Mouse (Mus musculus) cerebellum, adult 11 months (tissue): ENCODE measurements around the gene 1700017D01Rik.
"Not testable (repeated sequence)": the region's sequence is repeated elsewhere in the genome, so short reads cannot be mapped to it uniquely, and the experiment has no call there.

Experiments used
- DNase-seq: peaks from one replicate; pipeline ENCODE4 v3.0.0; 2022

1700017D01Rik gene

DNA sequence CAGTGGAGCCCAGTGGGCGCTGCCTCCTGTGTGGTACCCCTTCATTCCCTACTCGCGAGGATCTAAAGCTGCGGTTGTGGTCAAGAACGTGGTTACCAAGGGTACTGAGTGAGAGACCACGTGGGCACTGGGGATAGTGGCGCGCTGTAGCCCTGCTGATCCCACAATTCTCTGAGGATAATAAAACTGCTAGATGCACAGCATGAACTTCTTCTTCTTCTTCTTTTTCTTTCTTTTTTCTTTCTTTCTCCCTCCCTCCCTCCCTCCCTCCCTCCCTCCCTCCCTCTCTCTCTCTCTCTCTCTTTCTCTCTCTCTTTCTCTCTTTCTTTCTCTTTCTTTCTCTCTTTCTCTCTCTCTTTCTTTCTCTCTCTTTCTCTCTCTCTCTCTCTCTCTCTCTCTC lies at the start of gene 1700017D01Rik:
TSS of gene 1700017D01Rik (minus strand) at position 101 of the 400 bp plus-strand sequence.
- DNase-seq, result not testable (repeated sequence)

- DNase-seq, result no peak
Measured at GRCm38 (mm10) chr19:11177464-11177863, 46.8 kb upstream of the 1700017D01Rik start.

DNA sequence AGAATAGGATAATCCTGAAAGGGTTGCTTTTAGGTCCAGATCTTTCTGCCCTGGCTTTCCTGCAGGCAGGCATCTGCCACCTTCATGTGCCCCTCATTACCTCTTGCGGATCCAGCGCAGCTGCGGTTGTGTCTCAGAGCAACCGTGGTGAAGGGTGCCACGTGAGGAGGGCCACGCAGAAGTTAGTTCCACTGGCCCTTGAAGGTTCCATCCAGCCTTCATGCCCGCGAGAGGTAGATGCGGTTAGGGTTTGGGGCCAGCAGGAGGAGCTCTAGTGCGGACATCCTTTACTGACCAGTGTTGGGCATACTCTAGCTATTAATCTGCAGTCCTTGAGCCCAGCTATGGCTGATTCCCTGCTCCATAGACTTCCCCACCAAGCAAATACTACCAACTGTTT lies 34.5 kb upstream of the 1700017D01Rik start, which contains the start of gene 1700025F22Rik:
TSS of gene 1700025F22Rik (minus strand) at position 149 of the 400 bp plus-strand sequence.
- no peak for DNase-seq

- DNase-seq, result not testable (repeated sequence)
Measured at GRCm38 (mm10) chr19:11157890-11158289, 27.2 kb upstream of the 1700017D01Rik start.

GRCm38 (mm10) chr19:11135336-11135735 lies 4.7 kb upstream of the 1700017D01Rik start:
- no peak for DNase-seq

DNA sequence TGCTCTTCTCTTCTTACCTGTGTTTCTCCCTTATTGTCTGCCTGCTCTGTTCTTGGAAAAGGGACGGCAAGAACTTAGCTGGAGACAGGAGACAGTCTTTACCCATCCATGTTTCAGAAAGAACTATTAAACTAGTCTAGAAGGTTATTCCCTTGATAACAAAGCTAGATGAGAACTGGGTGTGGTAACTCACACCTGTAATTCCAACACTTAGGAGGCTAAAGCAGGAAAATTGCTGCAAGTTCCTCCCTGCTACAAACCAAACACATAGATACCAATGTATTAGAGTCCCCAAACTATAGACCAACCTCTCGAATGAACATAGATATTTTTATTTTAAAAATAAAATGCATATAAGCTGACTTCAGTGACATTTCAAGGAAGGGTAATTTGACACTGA lies 4.2 kb upstream of the 1700017D01Rik start:
- DNase-seq, result no peak

DNA sequence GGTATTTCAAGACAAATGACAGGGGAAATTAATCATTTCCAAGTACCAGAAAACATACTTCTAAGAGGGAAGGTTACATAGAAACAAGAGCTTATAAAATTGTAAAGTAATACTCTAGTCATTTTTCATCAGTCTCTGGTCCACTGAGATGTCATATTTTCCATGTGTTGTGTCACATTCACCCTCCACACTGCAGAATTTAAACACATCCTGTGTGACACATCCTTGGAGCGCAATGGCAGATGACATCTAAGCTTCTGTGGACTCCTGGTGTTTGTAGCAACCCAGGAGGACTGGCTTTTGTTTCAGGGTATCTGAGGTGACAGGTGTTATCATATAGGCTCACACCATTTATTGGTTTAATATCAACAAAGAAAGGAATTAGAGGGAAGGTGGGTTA lies 974 bp downstream of the 1700017D01Rik start:
- no peak for DNase-seq

DNA sequence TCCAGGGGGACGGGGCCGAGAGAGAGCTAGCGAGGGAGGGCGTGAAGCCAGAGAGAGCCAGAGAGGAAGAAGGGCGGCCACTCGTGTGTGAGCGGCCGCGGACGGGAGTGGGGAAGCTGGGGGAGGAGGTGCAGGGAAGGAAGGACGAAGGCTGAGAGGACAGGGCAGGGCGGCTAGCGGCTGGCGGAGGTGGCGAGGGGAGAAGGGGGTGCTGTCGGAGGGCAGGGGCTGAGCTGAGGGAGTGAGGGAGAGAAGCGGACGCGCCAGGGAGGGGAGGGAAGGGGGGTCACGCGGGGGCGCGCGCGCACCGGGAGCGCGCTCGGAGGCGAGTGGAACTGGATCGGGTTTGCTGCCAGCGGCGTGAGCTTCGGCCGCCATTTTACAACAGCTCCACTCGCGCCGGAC lies 9.7 kb downstream of the 1700017D01Rik start:
- DNase-seq, result peak; percentile 6

GRCm38 (mm10) chr19:11119338-11119737 lies 11.3 kb downstream of the 1700017D01Rik start:
- DNase-seq, result no peak

DNA sequence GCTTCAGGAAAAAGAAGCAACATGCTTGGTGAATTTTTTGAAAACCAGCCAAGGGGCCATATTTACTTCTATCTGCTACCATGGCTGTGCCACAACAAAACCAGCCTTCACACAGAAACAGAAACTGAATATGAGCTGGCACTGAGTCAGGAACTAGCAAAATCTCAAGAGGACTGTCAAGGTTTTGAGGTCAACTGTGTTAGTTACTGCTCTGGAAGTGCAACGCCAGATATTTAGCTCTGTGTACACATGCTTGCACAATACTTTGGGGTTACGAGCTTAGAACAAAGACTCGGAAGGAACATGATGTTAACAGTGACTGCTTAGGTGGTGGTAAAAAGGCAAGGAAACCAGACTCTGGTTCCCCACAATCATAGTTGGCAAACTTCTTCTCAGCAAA lies 22.9 kb downstream of the 1700017D01Rik start:
- DNase-seq, result no peak

DNA sequence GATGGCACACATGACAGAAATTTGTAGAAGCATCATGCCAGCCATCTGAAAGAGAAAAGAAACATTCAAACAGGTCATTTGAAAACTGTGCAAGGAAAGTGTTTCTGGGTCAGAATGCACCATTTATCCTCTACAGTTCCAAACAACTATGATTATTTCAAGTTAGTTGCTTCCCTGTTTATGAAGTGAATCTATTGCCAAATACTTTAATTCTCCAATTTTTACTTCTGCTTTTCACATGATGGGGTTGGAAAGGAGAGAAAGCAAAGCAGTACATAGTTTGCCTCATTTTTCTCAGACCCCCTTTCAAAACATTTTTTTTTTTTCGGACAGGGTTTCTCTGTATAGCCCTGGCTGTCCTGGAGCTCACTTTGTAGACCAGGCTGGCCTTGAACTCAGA lies 28.8 kb downstream of the 1700017D01Rik start:
- no peak for DNase-seq

DNA sequence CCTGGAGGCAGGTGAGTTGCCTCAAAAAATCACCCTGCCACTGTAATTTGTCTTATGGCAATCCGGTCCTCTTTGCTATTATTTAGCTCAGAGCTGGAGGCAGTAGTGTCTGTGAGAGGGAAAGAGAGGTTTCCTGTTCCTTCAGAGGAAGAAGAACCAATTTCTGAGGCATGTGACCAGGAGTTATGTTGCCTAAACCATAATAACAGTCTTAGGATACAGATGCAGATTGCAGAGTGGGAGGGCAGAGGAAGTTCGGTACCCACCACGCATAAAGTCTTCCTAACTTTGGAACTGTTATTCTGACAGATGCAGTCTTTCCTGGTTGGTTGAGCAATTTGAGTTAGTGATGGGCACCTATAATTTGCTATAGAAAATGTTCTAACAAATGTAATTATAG lies 32.3 kb downstream of the 1700017D01Rik start:
- DNase-seq, result no peak

GRCm38 (mm10) chr19:11092131-11092530 lies 38.5 kb downstream of the 1700017D01Rik start:
- not testable (repeated sequence) for DNase-seq

GRCm38 (mm10) chr19:11080934-11081333 lies 49.7 kb downstream of the 1700017D01Rik start, which contains the start of gene Ms4a8a:
Gene Ms4a8a (minus strand): TSS chr19:11081102.
- DNase-seq, result no peak

DNA sequence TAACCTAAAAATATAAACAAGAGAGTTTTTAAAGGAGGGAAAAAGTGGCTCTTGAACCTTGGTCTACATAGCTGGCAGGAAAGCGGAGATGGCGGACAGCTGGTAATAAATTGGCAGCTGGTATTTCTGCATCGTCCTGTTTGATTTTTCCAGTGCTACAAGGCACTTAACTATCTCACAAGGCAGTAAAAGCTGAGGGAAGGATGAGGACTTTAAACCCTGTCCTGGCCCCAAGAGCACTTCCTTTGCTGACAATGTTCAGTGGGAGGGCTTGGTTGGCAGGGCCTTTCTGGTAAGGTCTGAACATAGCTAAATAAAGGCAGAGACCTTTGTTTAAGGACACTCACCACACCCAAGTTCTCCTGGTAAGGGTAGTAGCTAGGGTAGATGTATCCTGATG lies 60.3 kb downstream of the 1700017D01Rik start:
- DNase-seq, result no peak

DNA sequence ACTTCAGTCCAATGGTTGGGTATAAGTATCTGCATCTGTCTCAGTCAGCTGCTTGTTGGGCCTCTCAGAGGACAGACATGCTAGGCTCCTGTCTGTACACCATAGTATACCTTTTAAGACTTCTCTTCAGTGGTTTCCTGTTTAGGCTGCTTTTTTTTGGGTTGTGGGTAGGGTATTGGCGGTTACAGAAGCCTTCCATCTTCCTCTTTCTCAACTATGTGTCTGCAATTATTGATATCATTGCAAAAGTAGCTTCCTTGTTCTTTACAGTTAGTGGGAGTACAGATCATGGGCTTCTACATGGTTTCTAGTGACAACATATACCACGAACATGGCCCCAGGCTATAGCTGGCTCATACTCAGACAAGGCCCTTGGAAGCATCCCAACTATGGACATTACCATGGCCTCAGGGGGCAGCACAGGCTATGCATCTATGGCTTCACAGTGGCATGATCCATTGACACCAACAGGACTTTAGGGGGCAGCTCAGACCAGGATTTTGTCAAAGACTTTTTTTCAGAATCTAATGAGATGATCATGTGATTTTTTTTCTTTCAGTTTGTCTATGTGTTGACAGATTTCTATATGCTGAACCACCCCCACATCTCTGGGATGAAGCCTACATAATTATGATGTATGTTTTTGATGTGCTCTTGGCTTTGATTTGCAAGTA lies 65.3 kb downstream of the 1700017D01Rik start:
- no peak for DNase-seq

DNA sequence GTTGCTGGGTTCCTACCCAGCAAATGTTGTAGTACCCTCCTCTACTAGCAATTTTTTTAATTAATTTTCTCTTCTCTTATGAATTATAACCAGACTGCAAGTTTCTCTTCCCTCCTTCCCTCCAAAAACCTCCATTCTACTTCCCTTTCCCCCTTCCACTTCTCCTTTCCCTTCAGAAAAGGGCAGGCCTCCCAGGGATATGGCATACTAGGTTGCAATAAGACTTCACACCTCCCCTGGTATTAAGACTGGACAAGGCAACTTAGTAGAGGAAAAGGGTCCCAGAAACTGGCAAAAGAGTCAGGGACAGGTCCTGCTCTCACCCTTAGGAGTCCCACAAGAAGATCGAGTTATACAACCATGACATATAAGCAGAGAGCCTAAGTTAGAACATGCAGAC lies 69.8 kb downstream of the 1700017D01Rik start:
- DNase-seq, result no peak

- DNase-seq, result no peak
Measured at GRCm38 (mm10) chr19:11059967-11060366, 70.7 kb downstream of the 1700017D01Rik start.

DNA sequence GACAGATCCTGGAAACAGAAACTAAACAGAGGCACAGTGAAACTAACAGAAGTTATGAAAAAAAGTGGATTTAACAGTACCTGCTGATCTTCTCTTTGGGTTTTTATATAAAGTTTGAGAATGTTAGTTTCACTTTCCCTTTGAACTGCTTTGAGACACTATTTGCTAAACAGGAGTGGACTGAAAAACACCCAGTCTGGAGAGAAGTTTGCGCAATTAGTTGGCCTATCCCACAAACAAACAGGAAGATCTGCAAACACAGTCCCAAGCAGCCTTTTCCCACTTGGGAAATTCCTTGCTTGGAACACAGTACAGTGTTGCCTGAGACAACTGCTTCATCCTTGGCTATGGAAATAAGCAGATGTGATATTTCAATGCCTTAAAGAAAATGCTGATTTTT lies 75.0 kb downstream of the 1700017D01Rik start:
- DNase-seq, result not testable (repeated sequence)

DNA sequence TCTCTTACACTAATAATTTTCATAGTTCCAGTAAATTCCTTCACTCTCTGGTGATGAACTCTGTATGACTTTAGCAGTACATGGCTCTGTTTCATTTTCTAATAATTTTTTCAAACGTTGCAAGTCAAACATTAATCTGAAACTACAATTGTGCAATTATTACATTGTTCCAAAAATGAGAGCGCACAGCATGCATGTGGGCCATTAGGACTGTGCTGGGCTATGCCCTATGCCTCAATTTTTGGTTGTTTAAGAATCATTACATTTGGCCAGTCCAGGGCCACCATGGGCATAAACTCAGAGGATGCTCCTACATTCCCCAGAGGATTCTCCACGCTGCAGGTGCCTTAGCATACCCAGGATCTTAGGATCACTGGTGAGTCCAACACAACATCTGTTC lies 77.4 kb downstream of the 1700017D01Rik start:
- DNase-seq, result no peak

DNA sequence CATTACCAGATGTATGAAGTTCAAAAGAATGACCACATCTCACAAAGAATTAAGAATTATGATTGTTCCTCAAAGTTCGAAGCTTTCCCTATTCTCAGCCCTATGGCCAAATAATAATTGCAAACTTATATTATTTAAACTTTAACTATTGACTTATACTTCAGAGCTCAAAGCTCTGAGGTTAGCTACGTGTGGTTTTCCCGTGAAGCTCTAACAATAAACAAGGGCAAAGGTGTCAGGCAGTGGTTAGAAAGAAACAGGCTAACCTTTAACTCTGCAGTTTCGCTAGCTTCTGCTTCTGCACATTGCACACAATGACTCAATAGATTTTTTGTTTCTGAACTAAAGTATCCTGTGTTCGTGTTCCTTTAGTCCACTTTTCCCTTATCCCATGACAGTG lies 77.8 kb downstream of the 1700017D01Rik start:
- no peak for DNase-seq

DNA sequence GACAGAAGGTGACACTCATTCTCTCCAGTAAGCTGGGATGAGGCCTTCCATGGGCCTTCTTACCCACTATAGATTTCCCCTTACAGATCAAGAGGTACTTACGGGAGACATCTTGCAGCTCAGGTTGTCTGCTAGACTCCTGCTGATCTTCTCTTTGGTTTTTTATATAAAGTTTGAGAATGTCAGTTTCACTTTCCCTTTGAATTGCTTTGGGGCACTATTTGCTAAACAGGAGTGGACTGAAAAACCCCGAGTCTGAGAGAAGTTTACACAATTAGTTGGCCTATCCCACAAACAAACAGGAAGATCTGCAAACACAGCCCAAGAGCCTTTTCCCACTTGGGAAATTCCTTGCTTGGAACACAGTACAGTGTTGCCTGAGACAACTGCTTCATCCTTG lies 80.4 kb downstream of the 1700017D01Rik start:
- DNase-seq, result no peak

DNA sequence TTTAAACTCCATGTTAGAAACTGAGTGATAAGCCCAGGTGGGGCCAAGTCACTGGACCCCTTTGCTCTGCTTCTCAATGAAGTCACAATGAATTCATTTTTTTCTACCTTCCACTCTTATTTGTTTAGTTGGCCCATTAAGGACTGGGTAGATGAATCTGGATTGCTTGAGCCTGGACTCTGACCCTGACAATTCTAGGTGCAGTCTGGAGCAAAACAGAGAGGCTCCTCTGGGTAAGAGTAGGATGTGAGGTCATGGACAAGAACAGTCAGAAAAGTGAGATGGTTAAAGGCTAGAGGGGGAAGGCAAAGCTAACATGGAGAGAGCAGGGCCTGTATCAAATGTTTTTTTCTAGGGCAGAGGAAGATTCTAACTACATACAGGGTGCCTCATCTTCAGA lies 81.2 kb downstream of the 1700017D01Rik start:
- DNase-seq, result no peak

DNA sequence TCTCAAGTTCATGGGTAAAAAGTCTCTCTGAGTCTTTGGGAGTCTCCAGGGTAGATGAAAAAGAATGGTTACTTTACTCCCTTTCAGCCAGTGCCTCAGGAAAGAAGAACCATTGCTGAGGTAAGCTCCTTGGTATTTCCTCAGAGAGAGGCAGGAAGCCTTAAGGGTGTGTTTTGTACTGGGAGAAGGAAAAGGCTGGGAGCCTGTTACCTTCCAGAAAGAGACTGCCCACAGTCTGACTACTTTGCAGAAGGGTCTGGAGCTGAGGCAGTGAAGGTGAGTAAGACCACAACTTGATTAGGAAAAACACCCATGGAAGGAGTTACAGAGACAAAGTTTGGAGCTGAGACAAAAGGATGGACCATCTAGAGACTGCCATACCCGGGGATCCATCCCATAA lies 82.2 kb downstream of the 1700017D01Rik start:
- DNase-seq, result no peak

DNA sequence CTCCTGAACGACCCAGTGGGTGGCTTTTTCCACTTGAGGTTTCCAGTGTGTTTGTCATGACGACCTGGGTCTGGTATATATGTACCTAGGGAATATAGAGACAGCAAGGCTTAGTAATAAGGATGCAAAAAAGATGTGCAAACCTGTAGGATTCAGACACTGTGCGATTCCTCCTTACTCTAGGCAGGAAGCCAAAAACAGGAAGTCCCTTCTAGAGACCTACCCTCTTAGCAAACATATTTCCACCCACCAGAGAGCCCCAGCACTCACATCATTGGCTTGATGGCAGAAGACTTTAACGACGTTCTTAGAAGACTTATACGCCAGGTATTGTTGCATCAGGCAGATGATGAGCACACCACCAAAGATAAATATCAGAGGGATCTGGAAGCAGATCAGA lies 82.7 kb downstream of the 1700017D01Rik start:
- DNase-seq, result no peak
